Mouse (Mus musculus) forebrain, embryonic 14.5 days (tissue): ENCODE results near the gene Tsc22d4. TPM values are rescaled to one million over a fixed set of nuclear protein-coding genes. Genes with fewer than 3 reads are reported as not detected.
A peak's percentile ranks its signal among the peaks of the same experiment; 100 is the strongest.

Experiments
- ATAC-seq: fragments of 200-750 bp; cut with Nextera tagmentation; 2 replicates; pipeline ENCODE4 v1.8.0; 2017; ENCODE audit warnings: mild to moderate bottlenecking, moderate library complexity
- DNase-seq: peaks from one replicate; pipeline ENCODE4 v3.0.0-alpha.2; 2015; ENCODE audit warnings: low spot score
- H3K27ac ChIP-seq: fragments of 300-500 bp; sonication (generic); 2 replicates; pipeline ENCODE4 v1.5.1; 2014; ENCODE audit warnings: low read depth, mild to moderate bottlenecking, control low read depth, low read length, moderate library complexity
- H3K27me3 ChIP-seq: fragments of 300-500 bp; sonication (generic); replicated peaks from 2 replicates; pipeline ENCODE4 v1.6.1; 2014; ENCODE audit warnings: low read length, control low read depth, mixed read lengths; ENCODE audit not compliant: control insufficient read depth, insufficient read depth
- H3K36me3 ChIP-seq: fragments of 300-500 bp; sonication (generic); 2 replicates; pipeline ENCODE4 v1.6.1; 2014; ENCODE audit warnings: low read length, control low read depth; ENCODE audit not compliant: control insufficient read depth, insufficient read depth
- H3K4me1 ChIP-seq: fragments of 300-500 bp; sonication (generic); 2 replicates; pipeline ENCODE4 v1.6.1; 2014; ENCODE audit warnings: antibody characterized with exemption, low read length, control low read depth; ENCODE audit not compliant: control insufficient read depth, insufficient read depth
- H3K4me2 ChIP-seq: fragments of 300-500 bp; sonication (generic); 2 replicates; pipeline ENCODE4 v1.6.1; 2014; ENCODE audit warnings: mild to moderate bottlenecking, control low read depth, low read length
- H3K4me3 ChIP-seq: fragments of 300-500 bp; sonication (generic); 2 replicates; pipeline ENCODE4 v1.5.1; 2014; ENCODE audit warnings: low read depth, low read length, control low read depth
- H3K9ac ChIP-seq: fragments of 300-500 bp; sonication (generic); 2 replicates; pipeline ENCODE4 v1.6.1; 2014; ENCODE audit warnings: mild to moderate bottlenecking, low read length, control low read depth, moderate library complexity
- H3K9me3 ChIP-seq: fragments of 300-500 bp; sonication (generic); replicated peaks from 2 replicates; pipeline ENCODE4 v1.6.1; 2016; ENCODE audit warnings: low read length, control low read depth, mixed read lengths; ENCODE audit not compliant: control insufficient read depth
- WGBS: fragments of 180-500 bp; shearing (Covaris S2); extraction: QIAGEN DNeasy Blood & Tissue Kit; methylation state at CpG from one replicate; pipeline ENCODE4 v1.1.7; 2014; 5-methylcytosine and 5-hydroxymethylcytosine counted together
- polyA plus RNA-seq: library from polyadenylated mRNA; unstranded; fragments of >200 nt; fragmentation: Nextera tagmentation; extraction: Ambion mirVana; gene quantifications from 2 replicates; pipeline ENCODE4 v1.2.1, GENCODE M21; 2014

The Tsc22d4 gene
- polyA plus RNA-seq, 1 experiment from 2014 or later, result 52.3 TPM

- DNase-seq, result no peak
- 71% methylated on average over 5 of the region's 5 CpGs for WGBS
- Histone ChIP-seq H3K36me3 (peaks cover 48% of the 10 kb centered on the region), H3K9me3 (no peaks in the 10 kb centered on the region), H3K4me3 (no peak overlapping the region), H3K9ac (0 out of 2 replicates have a peak overlapping the region, but pooled peaks have one; percentile 13), H3K4me2 (no peak overlapping the region), H3K4me1 (peaks cover 22% of the 10 kb centered on the region), H3K27ac (peak overlapping the region; percentile 40), H3K27me3 (no peaks in the 10 kb centered on the region)
- ATAC-seq, result no peak
Observed at GRCm38 (mm10) chr5:137755425-137755824, 9.9 kb downstream of the Tsc22d4 start.

GRCm38 (mm10) chr5:137756106-137756505, 10.6 kb downstream of the Tsc22d4 start:
- Histone ChIP-seq H3K4me1 (peaks cover 22% of the 10 kb centered on the region), H3K4me2 (no peak overlapping the region), H3K27ac (0 out of 2 replicates have a peak overlapping the region, but pooled peaks have one; percentile 40), H3K4me3 (no peak overlapping the region), H3K9ac (0 out of 2 replicates have a peak overlapping the region, but pooled peaks have one; percentile 13), H3K27me3 (no peaks in the 10 kb centered on the region), H3K36me3 (peaks cover 47% of the 10 kb centered on the region), H3K9me3 (no peaks in the 10 kb centered on the region)
- DNase-seq (no peak), ATAC-seq (no peak)
- 57% methylated on average over 3 of the region's 3 CpGs for WGBS

- H3K27ac ChIP-seq, result peak overlapping the region; percentile 58; the same call in 1 of the 2 replicates
- WGBS, result 46% methylated on average over 10 of the region's 10 CpGs
- no peak overlapping the region for H3K9ac ChIP-seq
- H3K36me3 ChIP-seq, result peaks cover 37% of the 10 kb centered on the region
- no peak overlapping the region for H3K4me2 ChIP-seq
- DNase-seq (peak; percentile 93), ATAC-seq (peak; percentile 67)
- no peaks in the 10 kb centered on the region for H3K27me3 ChIP-seq
- H3K4me3 ChIP-seq, result no peak overlapping the region
- peaks cover 22% of the 10 kb centered on the region for H3K4me1 ChIP-seq
- H3K9me3 ChIP-seq, result no peaks in the 10 kb centered on the region
Observed at GRCm38 (mm10) chr5:137756882-137757661, 11.5 kb downstream of the Tsc22d4 start.

- H3K36me3 ChIP-seq, result peaks cover 29% of the 10 kb centered on the region
- no peaks in the 10 kb centered on the region for H3K27me3 ChIP-seq
- ATAC-seq (peak; percentile 49), DNase-seq (peak; percentile 85)
- peak overlapping the region; percentile 66; the same call in 1 of the 2 replicates for H3K27ac ChIP-seq
- peaks cover 22% of the 10 kb centered on the region for H3K4me1 ChIP-seq
- no peaks in the 10 kb centered on the region for H3K9me3 ChIP-seq
- 28% methylated on average over 6 of the region's 6 CpGs for WGBS
- no peak overlapping the region; the same call in 1 of the 2 replicates for H3K4me2 ChIP-seq
- peak overlapping the region; percentile 29 for H3K9ac ChIP-seq
- no peak overlapping the region for H3K4me3 ChIP-seq
Observed at GRCm38 (mm10) chr5:137757887-137758286, 12.4 kb downstream of the Tsc22d4 start.

- Histone ChIP-seq H3K9me3 (no peaks in the 10 kb centered on the region), H3K36me3 (peaks cover 19% of the 10 kb centered on the region), H3K4me1 (peaks cover 22% of the 10 kb centered on the region), H3K27ac (peak overlapping the region; percentile 66), H3K4me3 (no peak overlapping the region), H3K4me2 (no peak overlapping the region), H3K27me3 (no peaks in the 10 kb centered on the region), H3K9ac (no peak overlapping the region)
- 86% methylated on average over 19 of the region's 19 CpGs for WGBS
- DNase-seq (no peak), ATAC-seq (no peak)
Observed at GRCm38 (mm10) chr5:137758921-137759534, 13.5 kb downstream of the Tsc22d4 start.

GRCm38 (mm10) chr5:137759971-137760412, 14.5 kb downstream of the Tsc22d4 start:
- no peak overlapping the region for H3K4me3 ChIP-seq
- no peaks in the 10 kb centered on the region for H3K9me3 ChIP-seq
- peak overlapping the region; percentile 66; the same call in 1 of the 2 replicates for H3K27ac ChIP-seq
- H3K27me3 ChIP-seq, result no peaks in the 10 kb centered on the region
- DNase-seq (peak; percentile 94), ATAC-seq (peak; percentile 83)
- peaks cover 15% of the 10 kb centered on the region for H3K36me3 ChIP-seq
- H3K4me1 ChIP-seq, result peaks cover 22% of the 10 kb centered on the region
- H3K9ac ChIP-seq, result no peak overlapping the region
- 15% methylated on average over 4 of the region's 4 CpGs for WGBS
- H3K4me2 ChIP-seq, result no peak overlapping the region

GRCm38 (mm10) chr5:137764609-137765340, 19.2 kb downstream of the Tsc22d4 start:
- no peak overlapping the region for H3K9ac ChIP-seq
- no peak overlapping the region for H3K4me3 ChIP-seq
- no peaks in the 10 kb centered on the region for H3K36me3 ChIP-seq
- no peaks in the 10 kb centered on the region for H3K4me1 ChIP-seq
- H3K27ac ChIP-seq, result no peak overlapping the region
- H3K9me3 ChIP-seq, result no peaks in the 10 kb centered on the region
- no peak overlapping the region for H3K4me2 ChIP-seq
- ATAC-seq (no peak), DNase-seq (no peak)
- no peaks in the 10 kb centered on the region for H3K27me3 ChIP-seq
- 53% methylated on average over 9 of the region's 9 CpGs for WGBS

GRCm38 (mm10) chr5:137766270-137766669, 20.7 kb downstream of the Tsc22d4 start:
- H3K4me1 ChIP-seq, result no peaks in the 10 kb centered on the region
- H3K27ac ChIP-seq, result no peak overlapping the region
- WGBS, result 49% methylated on average over 3 of the region's 3 CpGs
- peak; percentile 19 for DNase-seq
- no peaks in the 10 kb centered on the region for H3K27me3 ChIP-seq
- no peak for ATAC-seq
- no peak overlapping the region for H3K9ac ChIP-seq
- H3K36me3 ChIP-seq, result no peaks in the 10 kb centered on the region
- H3K4me2 ChIP-seq, result no peak overlapping the region
- H3K9me3 ChIP-seq, result no peaks in the 10 kb centered on the region
- H3K4me3 ChIP-seq, result no peak overlapping the region
